Mouse (Mus musculus) brain, embryonic 14.5 days (tissue): Measurements from ENCODE around the gene Hnrnpu.
"Not testable (repeated sequence)": the region's sequence is repeated elsewhere in the genome, so short reads cannot be mapped to it uniquely, and the experiment has no call there.

ENCODE experiments used
- CTCF ChIP-seq: fragments of 200-500 bp; IDR thresholded peaks from 2 replicates; pipeline ENCODE4 v1.5.1; 2012; ENCODE audit warnings: inconsistent platforms, mild to moderate bottlenecking, moderate library complexity, borderline replicate concordance; ENCODE audit not compliant: insufficient read depth, insufficient read length; ENCODE audit errors: extremely low read depth
- POLR2A ChIP-seq: fragments of 200-500 bp; IDR thresholded peaks from 2 replicates; pipeline ENCODE4 v1.6.1; 2012; ENCODE audit warnings: mild to moderate bottlenecking, inconsistent platforms, borderline replicate concordance; ENCODE audit not compliant: poor library complexity, insufficient read depth, insufficient read length, severe bottlenecking; ENCODE audit errors: extremely low read depth

DNA sequence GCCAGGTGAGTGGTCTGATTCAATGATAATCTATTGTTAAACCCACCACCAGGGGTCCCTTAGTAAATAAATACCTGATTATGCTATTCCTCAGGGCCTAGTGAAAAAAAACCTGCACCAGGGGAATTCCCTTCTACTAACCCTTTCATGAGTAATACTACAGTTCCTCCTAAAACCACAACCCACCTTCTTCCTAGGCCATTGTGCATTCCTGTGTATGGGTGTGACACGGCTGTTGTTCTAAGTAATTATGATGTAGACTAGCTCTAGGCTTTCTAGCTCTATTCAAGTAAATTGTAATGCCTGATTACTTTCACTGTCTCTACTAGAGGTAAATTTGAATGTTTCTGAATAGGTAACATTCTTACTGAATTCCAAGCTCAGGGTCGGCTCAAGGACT lies 36.3 kb downstream of the Hnrnpu start:
- TF ChIP-seq CTCF, POLR2A: not testable (repeated sequence)
